ENCODE assay signal across 1 mouse cellular context in genomic region chr7:24600941-24601597, GRCm38 (mm10).
TF ChIP-seq lines count a peak whose summit lies in the region.

No protein-coding gene starts in this region.

TF ChIP-seq in CH12.LX, 34 proteins besides CTCF, POLR2A, EP300 and RAD21:
- TF ChIP-seq NRF1 (IDR thresholded peaks at IDR 0.05; ENCODE audit: low read depth, low read length) (no peak), USF2 (conservative IDR thresholded peaks at IDR 0.05; ENCODE audit: low read depth, low read length) (no peak), JUND (conservative IDR thresholded peaks at IDR 0.05; ENCODE audit: low read depth, low read length) (no peak), ZC3H11A (IDR thresholded peaks at IDR 0.05; ENCODE audit: low read depth, low read length) (peak; percentile 76), NELFE (IDR thresholded peaks at IDR 0.05; ENCODE audit: low read depth, low read length) (peak; percentile 71; the same call in 1 of the 2 replicates), MAX (IDR thresholded peaks at IDR 0.05; ENCODE audit: low read length) (0 out of 2 replicates have a peak, but pooled peaks have one; percentile 26), ZNF384 (IDR thresholded peaks at IDR 0.05; ENCODE audit: low read depth, low read length) (peak; percentile 37; the same call in 1 of the 2 replicates), E2F4 (IDR thresholded peaks at IDR 0.05; ENCODE audit: insufficient replicate concordance, low read depth, low read length) (no peak), SMC3 (IDR thresholded peaks at IDR 0.05; ENCODE audit: low read depth, low read length) (peak; percentile 99), TCF12 (IDR thresholded peaks at IDR 0.05; ENCODE audit: low read depth, low read length) (0 out of 2 replicates have a peak, but pooled peaks have one; percentile 14), JUN (IDR thresholded peaks at IDR 0.05; ENCODE audit: insufficient read depth, low read depth, low read length) (no peak), ZMIZ1 (IDR thresholded peaks at IDR 0.05; ENCODE audit: low read depth, low read length) (no peak)
TF ChIP-seq in CH12.LX: peak in this region for 6.
